Mouse (Mus musculus) E14TG2a.4 (cell line): ENCODE measurements at regions not wholly inside any gene's neighbourhood (a gene's known extent, or its start where the extent isn't known, plus 50 kb on each side); places are given as distances from the start of the nearest gene placed in this dataset.

Experiments
- H3K27me3 ChIP-seq: 2 replicates; pipeline ENCODE4 v1.6.1; 2014; ENCODE audit warnings: low read length, control low read depth; ENCODE audit not compliant: insufficient read depth
- H3K36me3 ChIP-seq: 2 replicates; pipeline ENCODE4 v1.6.1; 2014; ENCODE audit warnings: low read length, control low read depth; ENCODE audit not compliant: insufficient read depth
- H3K4me1 ChIP-seq: replicated peaks from 2 replicates; pipeline ENCODE4 v1.6.1; 2014; ENCODE audit warnings: low read depth, low read length, control low read depth
- H3K4me3 ChIP-seq: replicated peaks from 2 replicates; pipeline ENCODE4 v1.5.1; 2014; ENCODE audit warnings: mild to moderate bottlenecking, low read length
- H3K9me3 ChIP-seq: 2 replicates; pipeline ENCODE4 v1.6.1; 2014; ENCODE audit warnings: low read length, control low read depth
- CTCF ChIP-seq: conservative IDR thresholded peaks from 2 replicates; pipeline ENCODE4 v1.5.1; 2014; ENCODE audit warnings: low read length
- NANOG ChIP-seq: IDR thresholded peaks from 2 replicates; pipeline ENCODE4 v1.6.1; 2014; ENCODE audit warnings: borderline replicate concordance, low read length, mixed read lengths
- POU5F1 ChIP-seq: IDR thresholded peaks from 2 replicates; pipeline ENCODE4 v1.6.1; 2014; ENCODE audit warnings: low read length, borderline replicate concordance

DNA sequence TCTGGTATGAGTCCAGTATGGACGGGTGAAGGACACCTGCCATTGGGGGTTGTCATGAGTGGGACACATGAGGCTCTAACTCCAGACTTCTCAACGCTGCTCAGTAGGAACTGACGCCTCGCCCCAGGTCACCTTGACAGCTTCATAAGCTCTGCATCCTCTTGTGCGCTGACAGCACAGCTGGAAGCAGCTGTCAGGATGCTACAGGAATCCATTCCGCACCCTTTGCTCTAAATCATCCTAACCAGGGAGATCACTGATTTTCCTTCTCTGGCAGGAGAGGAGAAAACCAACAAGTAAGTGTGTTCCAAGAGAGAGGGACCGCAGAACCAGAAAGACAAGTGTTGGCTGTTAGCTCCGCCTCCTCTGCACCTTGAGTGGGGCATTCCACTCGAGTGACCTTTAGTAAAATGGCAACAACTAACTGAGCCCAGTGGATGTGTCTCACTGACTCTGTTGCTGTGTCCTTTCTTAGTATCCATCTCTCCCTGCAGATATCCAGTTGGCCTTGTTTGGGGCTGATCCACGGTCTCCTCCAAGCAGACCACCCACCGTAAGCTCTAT, 449.8 kb downstream of the Wdr11 start:
- TF ChIP-seq POU5F1, result no peak
- TF ChIP-seq NANOG, result no peak
- TF ChIP-seq CTCF, result no peak
- H3K27me3 ChIP-seq, result no peaks in the 10 kb centered on the region
- H3K36me3 ChIP-seq, result no peaks in the 10 kb centered on the region
- no peak overlapping the region for H3K4me3 ChIP-seq
- H3K4me1 ChIP-seq, result peaks cover 10% of the 10 kb centered on the region; the same call in 1 of the 2 replicates
- no peaks in the 10 kb centered on the region for H3K9me3 ChIP-seq

DNA sequence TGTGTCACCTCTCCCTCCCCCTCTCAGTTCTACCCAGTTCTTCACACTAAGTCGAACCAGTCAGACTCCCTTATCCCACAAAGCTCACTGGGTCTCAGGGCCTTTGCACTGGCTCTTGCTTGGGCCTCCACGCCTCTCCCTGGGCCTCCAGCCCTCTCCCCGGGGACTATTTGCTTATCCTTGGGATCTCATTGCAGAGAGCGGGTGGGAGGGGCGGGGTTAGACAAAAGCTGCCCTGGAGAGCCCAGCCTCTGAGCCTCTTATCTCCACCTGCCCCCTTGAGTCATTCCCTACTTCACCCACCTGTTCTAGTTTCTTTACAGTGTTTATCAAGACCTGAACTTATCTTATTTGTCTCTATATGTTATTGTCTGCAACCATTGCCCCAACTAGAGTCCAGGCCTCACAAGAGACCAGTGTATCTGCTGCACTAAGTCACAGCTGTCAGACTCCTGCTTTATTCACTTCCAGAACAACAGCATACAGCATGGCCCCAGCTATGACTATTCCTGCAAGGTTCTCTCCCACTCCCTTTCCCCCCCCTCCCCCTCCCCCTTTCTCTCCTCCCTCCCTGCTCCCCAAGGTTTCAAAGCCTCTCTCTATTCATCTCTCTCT, 450.7 kb downstream of the Wdr11 start:
- no peak for TF ChIP-seq NANOG
- TF ChIP-seq CTCF, result no peak
- no peak for TF ChIP-seq POU5F1
- Histone ChIP-seq H3K4me1 (peaks cover 10% of the 10 kb centered on the region; the same call in 1 of the 2 replicates), H3K4me3 (no peak overlapping the region), H3K27me3 (no peaks in the 10 kb centered on the region), H3K9me3 (no peaks in the 10 kb centered on the region), H3K36me3 (no peaks in the 10 kb centered on the region)

DNA sequence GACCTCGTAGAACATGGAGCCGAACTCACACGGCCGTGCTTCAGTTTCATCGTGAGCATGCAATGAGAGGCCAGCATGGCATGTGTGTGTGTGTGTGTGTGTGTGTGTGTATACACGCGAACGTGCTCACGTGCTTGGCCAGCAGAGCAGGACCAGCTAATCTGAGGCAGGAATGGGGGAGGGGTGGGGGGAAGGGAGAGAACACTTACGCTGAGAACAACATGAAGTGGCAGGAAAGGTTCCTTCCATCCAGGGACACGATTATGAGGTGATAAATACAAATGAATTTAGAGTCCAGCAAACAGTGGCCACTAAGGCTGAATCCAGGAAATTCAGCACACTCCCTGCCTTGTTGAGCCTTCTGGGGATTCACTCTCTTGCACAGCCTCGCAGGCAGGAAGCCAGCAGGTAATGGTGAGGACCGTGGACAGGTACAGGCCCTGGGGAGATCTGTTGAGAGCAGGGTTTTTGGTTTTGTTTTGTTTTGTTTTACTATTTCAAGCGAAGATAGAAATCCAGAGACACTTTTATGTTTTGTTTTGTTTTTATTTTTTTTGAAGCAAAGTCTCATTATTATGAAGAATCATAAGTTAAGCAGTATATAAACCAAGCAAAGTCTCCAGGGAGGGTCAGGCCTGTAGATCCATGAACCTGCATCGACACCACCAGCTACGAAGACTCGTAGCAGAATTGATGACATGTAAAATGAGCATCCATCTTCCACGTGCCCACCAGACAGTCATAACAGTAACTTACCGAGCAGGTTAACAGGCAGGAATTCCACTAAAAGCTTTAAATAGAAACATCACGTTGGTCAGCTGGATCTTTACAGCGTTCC, 452.0 kb downstream of the Wdr11 start:
- Histone ChIP-seq H3K4me1 (peaks cover 10% of the 10 kb centered on the region; the same call in 1 of the 2 replicates), H3K4me3 (no peak overlapping the region), H3K27me3 (no peaks in the 10 kb centered on the region)

DNA sequence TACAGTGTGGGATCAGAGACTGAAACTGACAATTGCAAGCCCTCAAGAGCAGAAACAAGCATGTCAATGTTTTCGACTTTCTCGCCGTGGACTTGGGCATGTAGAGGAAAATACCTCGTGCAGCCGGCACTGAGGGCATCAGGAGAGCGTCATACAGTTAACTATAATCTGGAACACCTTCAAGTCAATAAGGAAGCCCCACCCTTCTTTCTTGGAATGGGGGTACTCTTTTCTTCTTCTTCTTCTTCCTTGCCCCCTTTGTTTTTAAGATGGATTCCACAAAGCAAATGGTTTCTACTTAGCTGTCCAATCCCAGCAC, 452.5 kb downstream of the Wdr11 start:
- Histone ChIP-seq H3K9me3 (no peaks in the 10 kb centered on the region), H3K27me3 (no peaks in the 10 kb centered on the region), H3K36me3 (no peaks in the 10 kb centered on the region), H3K4me3 (no peak overlapping the region), H3K4me1 (peaks cover 10% of the 10 kb centered on the region; the same call in 1 of the 2 replicates)
- TF ChIP-seq CTCF (no peak), NANOG (no peak), POU5F1 (no peak)

More for the DNA sequence above, 452.0 kb downstream of the Wdr11 start:
- H3K9me3 ChIP-seq, result no peaks in the 10 kb centered on the region
- no peak for TF ChIP-seq CTCF
- no peak for TF ChIP-seq NANOG
- TF ChIP-seq POU5F1, result no peak
- H3K36me3 ChIP-seq, result no peaks in the 10 kb centered on the region

DNA sequence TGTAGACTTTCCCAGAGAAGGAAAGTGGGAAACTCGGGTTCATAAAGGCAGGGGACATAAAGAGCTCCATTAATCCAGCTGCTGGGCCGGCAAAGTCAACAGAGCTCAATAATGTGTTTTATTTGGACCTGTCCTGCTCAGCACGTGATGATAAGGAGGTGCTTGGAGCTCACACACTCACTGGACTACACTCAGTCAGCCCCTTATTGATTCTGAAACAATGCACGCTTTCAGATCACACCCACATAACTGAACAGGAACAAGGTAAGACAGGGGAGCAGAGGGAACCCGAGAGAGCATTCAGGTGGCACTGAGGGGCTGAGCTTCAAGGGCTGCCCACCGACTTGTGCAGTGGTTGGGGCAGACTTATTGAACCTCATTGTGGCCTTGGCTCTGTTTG, 452.9 kb downstream of the Wdr11 start:
- TF ChIP-seq POU5F1, result no peak
- no peak overlapping the region for H3K4me3 ChIP-seq
- no peaks in the 10 kb centered on the region for H3K9me3 ChIP-seq
- H3K36me3 ChIP-seq, result no peaks in the 10 kb centered on the region
- no peaks in the 10 kb centered on the region for H3K27me3 ChIP-seq
- H3K4me1 ChIP-seq, result peaks cover 10% of the 10 kb centered on the region; the same call in 1 of the 2 replicates

DNA sequence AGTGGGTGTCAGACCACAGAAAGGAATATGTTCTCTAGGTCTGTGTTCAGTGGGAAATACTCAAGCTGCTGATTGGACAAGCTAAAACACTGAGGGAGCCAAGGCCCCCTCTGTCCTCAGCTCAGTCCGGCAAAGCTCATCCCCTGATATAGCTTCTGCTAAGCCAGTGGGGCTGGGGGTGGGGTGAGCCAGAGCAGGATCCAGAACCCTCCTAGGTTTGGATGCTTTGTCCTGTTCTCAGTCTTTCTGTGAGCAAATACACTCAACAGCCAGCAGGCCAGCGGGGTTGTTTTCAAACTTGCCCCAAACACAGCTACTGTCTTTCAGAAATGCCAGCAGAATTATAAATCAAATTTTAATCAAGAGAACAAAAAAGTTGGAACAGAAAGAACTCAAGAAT, 454.4 kb downstream of the Wdr11 start:
- TF ChIP-seq CTCF (no peak), POU5F1 (no peak), NANOG (no peak)
- Histone ChIP-seq H3K4me3 (no peak overlapping the region), H3K9me3 (no peaks in the 10 kb centered on the region), H3K36me3 (no peaks in the 10 kb centered on the region), H3K27me3 (no peaks in the 10 kb centered on the region), H3K4me1 (peaks cover 6% of the 10 kb centered on the region; the same call in 1 of the 2 replicates)

DNA sequence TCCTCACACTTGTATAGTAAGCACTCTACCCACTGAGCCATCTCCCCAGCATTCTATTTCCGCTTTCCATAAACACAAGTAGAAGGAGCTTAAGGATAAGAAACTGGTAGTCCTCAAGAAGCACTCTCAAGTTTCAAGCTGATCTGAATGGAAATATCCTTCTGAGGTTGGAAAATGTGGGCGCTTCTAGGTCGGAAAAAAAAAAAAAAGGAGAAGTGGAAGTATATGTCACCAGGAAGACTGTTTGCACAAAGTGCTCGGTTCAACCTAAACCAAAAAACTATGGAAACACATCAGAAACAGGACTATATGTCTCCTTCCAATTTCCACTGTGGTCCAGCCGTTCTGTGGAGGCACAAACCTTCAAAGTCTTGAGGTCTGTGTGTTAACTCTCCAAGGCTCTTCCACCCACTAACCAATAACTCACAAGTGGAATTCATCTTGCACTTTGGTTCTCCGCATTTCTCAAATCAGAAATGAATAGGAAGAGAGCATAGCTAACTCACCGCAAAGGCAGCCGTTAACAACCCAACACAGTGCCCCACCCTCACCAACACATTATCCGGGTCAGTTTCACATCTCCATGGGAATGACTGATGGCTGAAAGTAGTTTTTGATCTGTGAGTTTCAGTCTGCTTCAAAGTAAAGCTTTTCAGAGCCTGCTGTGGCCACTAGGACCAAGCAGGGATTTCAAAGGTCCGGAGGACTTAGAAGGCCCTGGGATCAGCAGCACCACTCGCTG, 455.8 kb downstream of the Wdr11 start:
- Histone ChIP-seq H3K36me3 (no peaks in the 10 kb centered on the region), H3K9me3 (no peaks in the 10 kb centered on the region), H3K27me3 (no peaks in the 10 kb centered on the region), H3K4me3 (no peak overlapping the region), H3K4me1 (no peaks in the 10 kb centered on the region)
- TF ChIP-seq NANOG, result no peak
- TF ChIP-seq CTCF, result no peak
- no peak for TF ChIP-seq POU5F1

DNA sequence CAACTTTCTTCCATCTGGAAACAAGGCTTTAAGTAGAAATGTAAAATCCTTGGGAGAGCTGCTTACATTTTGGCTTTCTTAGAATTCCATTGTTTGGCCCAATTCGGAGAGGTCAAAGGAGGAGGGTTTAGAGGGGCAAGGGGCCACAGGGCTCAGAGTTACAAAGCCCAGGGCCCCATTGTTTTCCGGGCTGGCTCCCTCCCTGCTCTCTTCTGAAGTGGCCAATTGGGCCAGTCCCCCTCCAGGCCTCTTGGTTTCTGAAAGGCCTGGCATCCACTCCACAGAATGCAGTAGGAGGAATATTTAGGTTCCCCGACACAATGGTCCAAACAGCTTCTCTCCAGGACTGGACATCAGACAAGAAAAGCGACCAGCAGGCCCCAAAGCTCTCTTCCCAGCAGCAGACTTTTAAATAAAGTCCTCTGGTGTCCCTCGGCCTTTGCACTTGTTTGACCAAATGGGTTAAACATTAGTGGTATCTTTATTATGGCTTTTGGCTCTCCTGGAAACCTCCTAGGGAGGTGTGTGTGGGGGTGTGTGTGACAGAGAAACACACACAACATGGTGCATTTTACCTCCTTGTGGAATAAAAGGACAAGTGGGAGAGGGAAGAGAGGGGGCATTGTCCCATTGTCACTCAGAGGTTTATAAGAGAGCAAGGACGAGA, 456.6 kb downstream of the Wdr11 start:
- no peaks in the 10 kb centered on the region for H3K27me3 ChIP-seq
- no peaks in the 10 kb centered on the region for H3K9me3 ChIP-seq
- H3K36me3 ChIP-seq, result no peaks in the 10 kb centered on the region
- TF ChIP-seq CTCF (no peak), POU5F1 (no peak), NANOG (no peak)
- H3K4me3 ChIP-seq, result no peak overlapping the region
- no peaks in the 10 kb centered on the region for H3K4me1 ChIP-seq
